Mouse (Mus musculus) intestine, postnatal 0 days (tissue): ENCODE data around the gene Rai1. TPM values are rescaled to one million over a fixed set of nuclear protein-coding genes. Genes with fewer than 3 reads are reported as not detected.
A peak's percentile ranks its signal among the peaks of the same experiment; 100 is the strongest.

Source experiments
- ATAC-seq: fragments of 200-750 bp; cut with Nextera tagmentation; 2 replicates; pipeline ENCODE4 v1.8.0; 2017; ENCODE audit warnings: mild to moderate bottlenecking, moderate TSS enrichment, moderate library complexity
- H3K27ac ChIP-seq: fragments of 300-500 bp; sonication (generic); 2 replicates; pipeline ENCODE4 v1.5.1; 2014; ENCODE audit warnings: mild to moderate bottlenecking, low read depth, low read length, moderate library complexity
- H3K27me3 ChIP-seq: fragments of 300-500 bp; sonication (generic); replicated peaks from 2 replicates; pipeline ENCODE4 v1.6.1; 2014; ENCODE audit warnings: low read length, mixed read lengths; ENCODE audit not compliant: control insufficient read depth, insufficient read depth
- H3K36me3 ChIP-seq: fragments of 300-500 bp; sonication (generic); 2 replicates; pipeline ENCODE4 v1.6.1; 2014; ENCODE audit warnings: mild to moderate bottlenecking, moderate library complexity; ENCODE audit not compliant: control insufficient read depth, insufficient read depth
- H3K4me1 ChIP-seq: fragments of 300-500 bp; sonication (generic); replicated peaks from 2 replicates; pipeline ENCODE4 v1.6.1; 2014; ENCODE audit warnings: antibody characterized with exemption, low read length, mixed read lengths; ENCODE audit not compliant: control insufficient read depth, insufficient read depth
- H3K4me2 ChIP-seq: fragments of 300-500 bp; sonication (generic); replicated peaks from 2 replicates; pipeline ENCODE4 v1.6.1; 2014; ENCODE audit warnings: low read depth, mild to moderate bottlenecking, moderate library complexity
- H3K4me3 ChIP-seq: fragments of 300-500 bp; sonication (generic); 2 replicates; pipeline ENCODE4 v1.5.1; 2014; ENCODE audit warnings: low read depth, low read length
- H3K9ac ChIP-seq: fragments of 300-500 bp; sonication (generic); 2 replicates; pipeline ENCODE4 v1.6.1; 2014; ENCODE audit warnings: mild to moderate bottlenecking, low read depth, low read length
- H3K9me3 ChIP-seq: fragments of 300-500 bp; sonication (generic); 2 replicates; pipeline ENCODE4 v1.6.1; 2016; ENCODE audit warnings: mixed run types; ENCODE audit not compliant: control insufficient read depth
- CTCF ChIP-seq: sonication (generic); IDR thresholded peaks from 2 replicates; pipeline ENCODE4 v1.5.1; 2016; ENCODE audit warnings: low read depth, mild to moderate bottlenecking, control low read depth, antibody characterized with exemption, moderate library complexity
- WGBS: fragments of 180-500 bp; shearing (Covaris S2); extraction: QIAGEN DNeasy Blood & Tissue Kit; methylation state at CpG from one replicate; pipeline ENCODE4 v1.1.7; 2014; 5-methylcytosine and 5-hydroxymethylcytosine counted together
- polyA plus RNA-seq: library from polyadenylated mRNA; unstranded; fragments of >200 nt; fragmentation: Nextera tagmentation; extraction: Ambion mirVana; gene quantifications from 2 replicates; pipeline ENCODE4 v1.2.1, GENCODE M21; 2015

Rai1 gene
- polyA plus RNA-seq, 1 experiment from 2014 or later, result 10.1 TPM

- H3K4me3 ChIP-seq, result no peak overlapping the region
- no peaks in the 10 kb centered on the region for H3K9me3 ChIP-seq
- WGBS, result 54% methylated on average over 7 of the region's 7 CpGs
- H3K36me3 ChIP-seq, result peaks cover 7% of the 10 kb centered on the region
- H3K9ac ChIP-seq, result no peak overlapping the region
- TF ChIP-seq CTCF, result no peak
- peaks cover 3% of the 10 kb centered on the region for H3K4me1 ChIP-seq
- H3K27me3 ChIP-seq, result no peaks in the 10 kb centered on the region
- no peak overlapping the region for H3K27ac ChIP-seq
- H3K4me2 ChIP-seq, result peak overlapping the region; percentile 100
- ATAC-seq, result no peak
These were observed 36.4 kb downstream of the Rai1 start for GRCm38 (mm10) chr11:60141285-60141608.

GRCm38 (mm10) chr11:60143086-60143485 lies 38.3 kb downstream of the Rai1 start:
- Histone ChIP-seq H3K36me3 (peaks cover 16% of the 10 kb centered on the region), H3K4me1 (peaks cover 3% of the 10 kb centered on the region), H3K27ac (no peak overlapping the region), H3K9me3 (no peaks in the 10 kb centered on the region), H3K9ac (no peak overlapping the region), H3K4me3 (no peak overlapping the region), H3K4me2 (no peak overlapping the region), H3K27me3 (no peaks in the 10 kb centered on the region)
- no peak for ATAC-seq
- WGBS, result 68% methylated on average over 4 of the region's 4 CpGs
- TF ChIP-seq CTCF, result no peak

- Histone ChIP-seq H3K27ac (no peak overlapping the region), H3K27me3 (no peaks in the 10 kb centered on the region), H3K4me3 (no peak overlapping the region), H3K36me3 (peaks cover 16% of the 10 kb centered on the region), H3K4me2 (no peak overlapping the region), H3K9ac (no peak overlapping the region), H3K4me1 (peaks cover under 1% of the 10 kb centered on the region; the same call in 1 of the 2 replicates), H3K9me3 (no peaks in the 10 kb centered on the region)
- no peak for TF ChIP-seq CTCF
- ATAC-seq, result no peak
- WGBS, result 48% methylated on average over 4 of the region's 4 CpGs
These were observed 41.4 kb downstream of the Rai1 start for GRCm38 (mm10) chr11:60146170-60146569.

GRCm38 (mm10) chr11:60148591-60148990 lies 43.8 kb downstream of the Rai1 start:
- Histone ChIP-seq H3K27ac (no peak overlapping the region), H3K9me3 (no peaks in the 10 kb centered on the region), H3K4me3 (no peak overlapping the region), H3K4me1 (no peaks in the 10 kb centered on the region), H3K27me3 (no peaks in the 10 kb centered on the region), H3K36me3 (peaks cover 12% of the 10 kb centered on the region; the same call in 1 of the 2 replicates), H3K9ac (no peak overlapping the region), H3K4me2 (no peak overlapping the region)
- no peak for TF ChIP-seq CTCF
- 73% methylated on average over 5 of the region's 5 CpGs for WGBS
- ATAC-seq, result no peak

GRCm38 (mm10) chr11:60149086-60149485 lies 44.3 kb downstream of the Rai1 start:
- H3K4me2 ChIP-seq, result no peak overlapping the region
- no peaks in the 10 kb centered on the region for H3K4me1 ChIP-seq
- H3K9ac ChIP-seq, result no peak overlapping the region
- H3K4me3 ChIP-seq, result no peak overlapping the region
- TF ChIP-seq CTCF, result no peak
- 68% methylated on average over 3 of the region's 3 CpGs for WGBS
- H3K36me3 ChIP-seq, result peaks cover 12% of the 10 kb centered on the region; the same call in 1 of the 2 replicates
- no peaks in the 10 kb centered on the region for H3K27me3 ChIP-seq
- H3K9me3 ChIP-seq, result no peaks in the 10 kb centered on the region
- no peak for ATAC-seq
- no peak overlapping the region for H3K27ac ChIP-seq

GRCm38 (mm10) chr11:60150677-60151076 lies 45.9 kb downstream of the Rai1 start:
- H3K4me3 ChIP-seq, result no peak overlapping the region
- ATAC-seq, result no peak
- no peak overlapping the region for H3K27ac ChIP-seq
- TF ChIP-seq CTCF, result no peak
- 67% methylated on average over 3 of the region's 3 CpGs for WGBS
- peaks cover 12% of the 10 kb centered on the region; the same call in 1 of the 2 replicates for H3K36me3 ChIP-seq
- no peaks in the 10 kb centered on the region for H3K9me3 ChIP-seq
- H3K4me1 ChIP-seq, result no peaks in the 10 kb centered on the region
- no peak overlapping the region for H3K4me2 ChIP-seq
- no peaks in the 10 kb centered on the region for H3K27me3 ChIP-seq
- no peak overlapping the region for H3K9ac ChIP-seq

GRCm38 (mm10) chr11:60152339-60152738 lies 47.5 kb downstream of the Rai1 start:
- no peak overlapping the region for H3K4me3 ChIP-seq
- H3K4me2 ChIP-seq, result no peak overlapping the region
- H3K9ac ChIP-seq, result no peak overlapping the region
- no peaks in the 10 kb centered on the region for H3K4me1 ChIP-seq
- no peaks in the 10 kb centered on the region for H3K9me3 ChIP-seq
- ATAC-seq, result no peak
- H3K27me3 ChIP-seq, result no peaks in the 10 kb centered on the region
- no peak for TF ChIP-seq CTCF
- H3K36me3 ChIP-seq, result peaks cover 10% of the 10 kb centered on the region; the same call in 1 of the 2 replicates
- H3K27ac ChIP-seq, result no peak overlapping the region
- WGBS, result 62% methylated on average over 1 of the region's 1 CpGs
